ENCODE assay signal across 15 mouse cellular contexts in the genomic region with DNA sequence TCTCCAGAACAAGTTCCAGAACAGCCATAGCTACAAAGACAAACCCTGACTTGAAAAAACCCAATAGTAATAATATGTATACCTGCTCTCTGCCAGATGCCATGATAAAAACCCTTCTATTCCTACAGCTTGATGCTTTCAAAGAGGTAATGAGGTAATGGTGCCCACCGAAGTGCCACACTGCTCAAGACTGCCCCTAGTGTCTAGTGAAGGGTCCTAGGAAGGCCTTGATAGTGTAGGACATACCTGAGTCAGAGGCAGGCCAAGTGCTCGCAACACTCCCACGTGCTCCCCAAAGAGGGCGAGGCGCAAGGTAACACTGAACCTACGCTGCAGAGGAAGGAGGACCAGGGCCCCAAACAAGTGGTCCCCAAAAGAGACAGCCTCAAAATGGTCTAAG. TPM values are rescaled to one million over a fixed set of nuclear protein-coding genes. Genes with fewer than 3 reads are reported as not detected.
DNase-seq lines count a peak whose midpoint lies in the region; ATAC-seq and TF ChIP-seq lines count a peak whose summit lies in the region.
"Had no signal": no experiment of that assay in that cellular context is flagged by ENCODE, and none has a peak within 500 bp of the region (broad histone marks: within the 10 kb centered on the region; RNA-seq: fewer than 3 reads in every experiment).

No protein-coding gene starts in this region.

- H3K9ac ChIP-seq in heart, postnatal 0 days (replicated peaks; ENCODE audit: low read depth, low read length) = no peak overlapping the region
- H3K9ac ChIP-seq in heart, embryonic 11.5 days (ENCODE audit: low read depth, low read length) = no peak overlapping the region
- no peak overlapping the region for H3K9ac ChIP-seq in lung, postnatal 0 days (replicated peaks; ENCODE audit: low read depth)
- H3K9ac ChIP-seq: embryonic facial prominence, embryonic 12.5 days; limb, embryonic 13.5 days had no signal

- no peak overlapping the region for H3K27ac ChIP-seq in heart, postnatal 0 days (ENCODE audit: low read depth)
- no peak overlapping the region for H3K27ac ChIP-seq in heart, embryonic 11.5 days (ENCODE audit: low read depth, low read length)
- H3K27ac ChIP-seq in lung, postnatal 0 days (ENCODE audit: low read length) = no peak overlapping the region
- H3K27ac ChIP-seq in bone marrow, adult 2 months (ENCODE audit: control insufficient read depth, insufficient read depth, low read depth, low read length, poor library complexity) = no peak overlapping the region
- H3K27ac ChIP-seq: embryonic facial prominence, embryonic 12.5 days; heart, embryonic 10.5 days; limb, embryonic 13.5 days had no signal

- TF ChIP-seq POLR2A in bone marrow, adult 2 months (IDR thresholded peaks at IDR 0.05; ENCODE audit: borderline replicate concordance, control insufficient read depth, low read depth, low read length) = no peak

- no peak for DNase-seq in heart, postnatal 0 days (ENCODE audit: low spot score)
- DNase-seq in lung, postnatal 0 days (ENCODE audit: low spot score) = no peak
- no peak for DNase-seq in lung, postnatal 10 days
- DNase-seq in thymus, postnatal 25 days = peak; percentile 29
- no peak for DNase-seq in layer of hippocampus, adult 8-10 months (ENCODE audit: low spot score in 2 of 2)
- no peak for DNase-seq in natural killer cell, adult 2 months (ENCODE audit: low spot score in 2 of 2)
- DNase-seq: adrenal gland, adult 2 months; spleen, adult 18-20 months had no signal

- no peaks in the 10 kb centered on the region for H3K9me3 ChIP-seq in heart, postnatal 0 days (replicated peaks; ENCODE audit: control insufficient read depth, low read length)
- no peaks in the 10 kb centered on the region for H3K9me3 ChIP-seq in heart, embryonic 11.5 days (replicated peaks; ENCODE audit: control insufficient read depth, low read length)
- no peaks in the 10 kb centered on the region for H3K9me3 ChIP-seq in lung, postnatal 0 days (ENCODE audit: low read length)
- H3K9me3 ChIP-seq: embryonic facial prominence, embryonic 12.5 days; heart, embryonic 10.5 days; limb, embryonic 13.5 days had no signal

- ATAC-seq in heart, postnatal 0 days (ENCODE audit: insufficient read depth, low read depth) = no peak
- ATAC-seq in heart, embryonic 11.5 days (replicated peaks; ENCODE audit: insufficient number of reproducible peaks, low FRiP score, low TSS enrichment) = no peak
- ATAC-seq in lung, postnatal 0 days = no peak
- ATAC-seq: hindbrain, embryonic 16.5 days; midbrain, embryonic 16.5 days had no signal

- no peaks in the 10 kb centered on the region for H3K27me3 ChIP-seq in heart, postnatal 0 days (ENCODE audit: control insufficient read depth, insufficient read depth, low read length)
- no peaks in the 10 kb centered on the region for H3K27me3 ChIP-seq in heart, embryonic 11.5 days (ENCODE audit: control insufficient read depth, insufficient read depth, low read length)
- H3K27me3 ChIP-seq in lung, postnatal 0 days (replicated peaks; ENCODE audit: insufficient read depth, low read length) = no peaks in the 10 kb centered on the region
- H3K27me3 ChIP-seq: embryonic facial prominence, embryonic 12.5 days had no signal

- TF ChIP-seq EP300 in heart, postnatal 0 days (IDR thresholded peaks at IDR 0.05; ENCODE audit: low read depth) = no peak
- TF ChIP-seq EP300 in lung, postnatal 0 days (IDR thresholded peaks at IDR 0.05) = no peak

- peak; percentile 24 for TF ChIP-seq CTCF in heart, postnatal 0 days (IDR thresholded peaks at IDR 0.05; ENCODE audit: low read depth)
- TF ChIP-seq CTCF in lung, postnatal 0 days (IDR thresholded peaks at IDR 0.05) = peak; percentile 51
- peak; percentile 26; the same call in 1 of the 2 replicates for TF ChIP-seq CTCF in bone marrow, adult 2 months (IDR thresholded peaks at IDR 0.05; ENCODE audit: control insufficient read depth, insufficient read depth, low read length)

- 93% methylated on average over 6 of the region's 6 CpGs for WGBS in heart, postnatal 0 days
- WGBS in heart, embryonic 11.5 days (ENCODE audit: insufficient replicate concordance) = 90% methylated on average over 6 of the region's 6 CpGs
- WGBS in lung, postnatal 0 days = 90% methylated on average over 6 of the region's 6 CpGs
- WGBS in bone marrow, adult 2 months = 89% methylated on average over 6 of the region's 6 CpGs

- peaks cover 56% of the 10 kb centered on the region for H3K36me3 ChIP-seq in heart, postnatal 0 days (replicated peaks; ENCODE audit: control insufficient read depth, insufficient read depth, low read length)
- H3K36me3 ChIP-seq in heart, embryonic 11.5 days (ENCODE audit: control insufficient read depth, insufficient read depth, low read length) = peaks cover 30% of the 10 kb centered on the region
- 0 out of 2 replicates have a peak, but pooled peaks cover 4% of the 10 kb centered on the region for H3K36me3 ChIP-seq in lung, postnatal 0 days (ENCODE audit: insufficient read depth, low read length)

- H3K4me2 ChIP-seq in heart, postnatal 0 days (ENCODE audit: low read depth, low read length) = no peak overlapping the region
- H3K4me2 ChIP-seq in heart, embryonic 11.5 days = no peak overlapping the region
- no peak overlapping the region for H3K4me2 ChIP-seq in lung, postnatal 0 days (replicated peaks; ENCODE audit: low read depth, low read length)
- H3K4me2 ChIP-seq: embryonic facial prominence, embryonic 12.5 days; limb, embryonic 13.5 days had no signal

- no peaks in the 10 kb centered on the region for H3K4me1 ChIP-seq in heart, postnatal 0 days (ENCODE audit: control insufficient read depth, insufficient read depth)
- H3K4me1 ChIP-seq in heart, embryonic 11.5 days (ENCODE audit: control insufficient read depth, insufficient read depth, low read length) = no peaks in the 10 kb centered on the region
- H3K4me1 ChIP-seq in lung, postnatal 0 days (ENCODE audit: insufficient read depth, low read depth, low read length) = no peaks in the 10 kb centered on the region
- no peaks in the 10 kb centered on the region for H3K4me1 ChIP-seq in bone marrow, adult 2 months (ENCODE audit: control insufficient read depth, insufficient read depth, low read length)
- H3K4me1 ChIP-seq: embryonic facial prominence, embryonic 12.5 days; limb, embryonic 13.5 days had no signal

- no peak overlapping the region for H3K4me3 ChIP-seq in heart, postnatal 0 days (ENCODE audit: low read depth, low read length)
- H3K4me3 ChIP-seq in heart, embryonic 11.5 days (ENCODE audit: low read depth, low read length) = no peak overlapping the region
- H3K4me3 ChIP-seq in lung, postnatal 0 days (ENCODE audit: low read depth, low read length) = no peak overlapping the region
- no peak overlapping the region for H3K4me3 ChIP-seq in bone marrow, adult 2 months (replicated peaks; ENCODE audit: control insufficient read depth, low read depth, low read length)
- H3K4me3 ChIP-seq: embryonic facial prominence, embryonic 12.5 days; heart, embryonic 10.5 days; limb, embryonic 13.5 days had no signal

RNA-seq across cellular contexts. Expression of gene Ltk, which starts 7.0 kb away (rescaled TPM):
- not detected in 2 replicates for total RNA-seq in heart, postnatal 0 days (2014; rRNA removed; ENCODE audit: low replicate concordance)
- polyA plus RNA-seq in heart, postnatal 0 days (2015; fragmentation: Nextera tagmentation; extraction: Ambion mirVana) = 0.05 and 0.07 TPM in 2 replicates
- polyA plus RNA-seq in heart, embryonic 11.5 days (2014; fragmentation: Nextera tagmentation; extraction: Ambion mirVana) = 0.07 TPM in 1 of 2 replicates, not detected in the other
- 0.79 and 1.3 TPM in 2 replicates for polyA plus RNA-seq in lung, postnatal 0 days (2015; fragmentation: Nextera tagmentation; extraction: Ambion mirVana)
- polyA plus RNA-seq in bone marrow, adult 2 months (2011; ENCODE audit: insufficient read depth, insufficient read length, low replicate concordance, missing spikeins) = 0.47 and 1.3 TPM in 2 replicates
- 10 to 100 TPM; 13.4 to 17.8 (median 14.7) TPM for total RNA-seq in layer of hippocampus, adult 8-10 months (2022)
- polyA plus RNA-seq: embryonic facial prominence, embryonic 12.5 days; limb, embryonic 13.5 days had no signal

RNA-seq across cellular contexts. Expression of gene Rpap1, which starts 20.1 kb away (rescaled TPM):
- 13.9 and 20.5 TPM in 2 replicates for total RNA-seq in heart, postnatal 0 days (2014; rRNA removed; ENCODE audit: low replicate concordance)
- polyA plus RNA-seq in heart, postnatal 0 days (2015; fragmentation: Nextera tagmentation; extraction: Ambion mirVana) = 9.0 and 10.2 TPM in 2 replicates
- polyA plus RNA-seq in heart, embryonic 11.5 days (2014; fragmentation: Nextera tagmentation; extraction: Ambion mirVana) = 16.2 and 17.4 TPM in 2 replicates
- 10.0 and 11.0 TPM in 2 replicates for polyA plus RNA-seq in lung, postnatal 0 days (2015; fragmentation: Nextera tagmentation; extraction: Ambion mirVana)
- 5.9 and 12.6 TPM in 2 replicates for polyA plus RNA-seq in bone marrow, adult 2 months (2011; ENCODE audit: insufficient read depth, insufficient read length, low replicate concordance, missing spikeins)
- 10 to 100 TPM; 18.6 to 21.5 (median 19.2) TPM for total RNA-seq in layer of hippocampus, adult 8-10 months (2022)

RNA-seq across cellular contexts. Expression of gene Itpka, which starts 25.1 kb away (rescaled TPM):
- 0.50 and 6.6 TPM in 2 replicates for total RNA-seq in heart, postnatal 0 days (2014; rRNA removed; ENCODE audit: low replicate concordance)
- polyA plus RNA-seq in heart, postnatal 0 days (2015; fragmentation: Nextera tagmentation; extraction: Ambion mirVana) = 1.00 and 1.4 TPM in 2 replicates
- 1.9 and 2.2 TPM in 2 replicates for polyA plus RNA-seq in heart, embryonic 11.5 days (2014; fragmentation: Nextera tagmentation; extraction: Ambion mirVana)
- polyA plus RNA-seq in lung, postnatal 0 days (2015; fragmentation: Nextera tagmentation; extraction: Ambion mirVana) = 6.5 and 6.6 TPM in 2 replicates
- not detected in 2 replicates for polyA plus RNA-seq in bone marrow, adult 2 months (2011; ENCODE audit: insufficient read depth, insufficient read length, low replicate concordance, missing spikeins)
- total RNA-seq in layer of hippocampus, adult 8-10 months (2022) = 100 to 1,000 TPM; 213 to 245 (median 228) TPM

RNA-seq across cellular contexts. Expression of gene Tyro3, which starts 30.3 kb away (rescaled TPM):
- 8.5 and 19.0 TPM in 2 replicates for total RNA-seq in heart, postnatal 0 days (2014; rRNA removed; ENCODE audit: low replicate concordance)
- 3.1 and 3.5 TPM in 2 replicates for polyA plus RNA-seq in heart, postnatal 0 days (2015; fragmentation: Nextera tagmentation; extraction: Ambion mirVana)
- polyA plus RNA-seq in heart, embryonic 11.5 days (2014; fragmentation: Nextera tagmentation; extraction: Ambion mirVana) = 7.3 and 8.4 TPM in 2 replicates
- 7.3 and 7.9 TPM in 2 replicates for polyA plus RNA-seq in lung, postnatal 0 days (2015; fragmentation: Nextera tagmentation; extraction: Ambion mirVana)
- 0.75 and 4.2 TPM in 2 replicates for polyA plus RNA-seq in bone marrow, adult 2 months (2011; ENCODE audit: insufficient read depth, insufficient read length, low replicate concordance, missing spikeins)
- total RNA-seq in layer of hippocampus, adult 8-10 months (2022) = 10 to 100 TPM; 86.0 to 95.4 (median 91.3) TPM
